Mouse (Mus musculus): ENCODE measurements at regions not wholly inside any gene's neighbourhood (a gene's known extent, or its start where the extent isn't known, plus 50 kb on each side); places are given as distances from the start of the nearest gene placed in this dataset.
"Not testable (repeated sequence)": the region's sequence is repeated elsewhere in the genome, so short reads cannot be mapped to it uniquely, and the experiment has no call there.

- DNase-seq: peak; percentile 74
Measured at GRCm38 (mm10) chr16:30193294-30194261, 73.7 kb downstream of the Cpn2 start.

- DNase-seq: peak; percentile 57
Measured at GRCm38 (mm10) chr16:30194836-30195235, 72.5 kb downstream of the Cpn2 start.

GRCm38 (mm10) chr16:30195859-30196258 lies 71.4 kb downstream of the Cpn2 start:
- not testable (repeated sequence) for DNase-seq

GRCm38 (mm10) chr16:30197351-30197750 lies 69.9 kb downstream of the Cpn2 start:
- DNase-seq: no peak

- no peak for DNase-seq
Measured at GRCm38 (mm10) chr16:30199836-30200235, 67.5 kb downstream of the Cpn2 start.

- no peak for DNase-seq
Measured at GRCm38 (mm10) chr16:30204144-30204543, 63.2 kb downstream of the Cpn2 start.

GRCm38 (mm10) chr16:30205314-30205815 lies 61.9 kb downstream of the Cpn2 start:
- DNase-seq: no peak

- no peak for DNase-seq
Measured at GRCm38 (mm10) chr16:30205816-30206356, 61.4 kb downstream of the Cpn2 start.
